Comparison of ENCODE assay signal across 9 mouse cellular contexts in genomic region chr5:106575098-106575497, GRCm38 (mm10). TPM values are rescaled to one million over a fixed set of nuclear protein-coding genes. Genes with fewer than 3 reads are reported as not detected.
DNase-seq lines count a peak whose midpoint lies in the region; ATAC-seq and TF ChIP-seq lines count a peak whose summit lies in the region.
"Had no signal": no experiment of that assay in that cellular context is flagged by ENCODE, and none has a peak within 500 bp of the region (broad histone marks: within the 10 kb centered on the region; RNA-seq: fewer than 3 reads in every experiment).

No protein-coding gene starts in this region.

- 23% methylated on average over 4 of the region's 4 CpGs for WGBS in lung, embryonic 14.5 days
- WGBS in limb, embryonic 10.5 days = 15% methylated on average over 4 of the region's 4 CpGs
- 18% methylated on average over 4 of the region's 4 CpGs for WGBS in neural tube, embryonic 15.5 days

- peak overlapping the region; percentile 98 for H3K4me2 ChIP-seq in lung, embryonic 14.5 days
- peak overlapping the region; percentile 98 for H3K4me2 ChIP-seq in neural tube, embryonic 15.5 days

- peak; percentile 42 for ATAC-seq in lung, embryonic 14.5 days (ENCODE audit: insufficient read depth)
- ATAC-seq in neural tube, embryonic 15.5 days (ENCODE audit: low FRiP score) = 0 out of 2 replicates have a peak, but pooled peaks have one; percentile 8

- no peak for TF ChIP-seq CTCF in lung, embryonic 14.5 days (IDR thresholded peaks at IDR 0.05; ENCODE audit: low read depth)

- H3K27me3 ChIP-seq in lung, embryonic 14.5 days (ENCODE audit: insufficient read depth, low read length) = peaks cover 12% of the 10 kb centered on the region; the same call in 1 of the 2 replicates
- peaks cover 74% of the 10 kb centered on the region for H3K27me3 ChIP-seq in limb, embryonic 10.5 days (ENCODE audit: low read depth, poor library complexity, severe bottlenecking)
- peaks cover 62% of the 10 kb centered on the region for H3K27me3 ChIP-seq in neural tube, embryonic 15.5 days (replicated peaks)

- H3K36me3 ChIP-seq in lung, embryonic 14.5 days (ENCODE audit: insufficient read depth) = no peaks in the 10 kb centered on the region
- no peaks in the 10 kb centered on the region for H3K36me3 ChIP-seq in limb, embryonic 10.5 days
- no peaks in the 10 kb centered on the region for H3K36me3 ChIP-seq in neural tube, embryonic 15.5 days

- H3K4me1 ChIP-seq in lung, embryonic 14.5 days (ENCODE audit: insufficient read depth) = no peaks in the 10 kb centered on the region
- peaks cover 12% of the 10 kb centered on the region for H3K4me1 ChIP-seq in limb, embryonic 10.5 days
- H3K4me1 ChIP-seq in neural tube, embryonic 15.5 days = peaks cover 14% of the 10 kb centered on the region

- H3K4me3 ChIP-seq in lung, embryonic 14.5 days (ENCODE audit: low read depth, low read length) = peak overlapping the region; percentile 51; the same call in 1 of the 2 replicates
- H3K4me3 ChIP-seq in limb, embryonic 10.5 days = 0 out of 2 replicates have a peak overlapping the region, but pooled peaks have one; percentile 71
- H3K4me3 ChIP-seq in neural tube, embryonic 15.5 days (replicated peaks) = peak overlapping the region; percentile 58

- no peak overlapping the region for H3K9ac ChIP-seq in lung, embryonic 14.5 days
- H3K9ac ChIP-seq in neural tube, embryonic 15.5 days (replicated peaks) = no peak overlapping the region

- no peak overlapping the region for H3K27ac ChIP-seq in lung, embryonic 14.5 days (ENCODE audit: low read depth)
- H3K27ac ChIP-seq in limb, embryonic 10.5 days = no peak overlapping the region
- no peak overlapping the region for H3K27ac ChIP-seq in neural tube, embryonic 15.5 days (replicated peaks)

- no peaks in the 10 kb centered on the region for H3K9me3 ChIP-seq in lung, embryonic 14.5 days (ENCODE audit: low read depth, low read length)
- no peaks in the 10 kb centered on the region for H3K9me3 ChIP-seq in limb, embryonic 10.5 days (replicated peaks)
- H3K9me3 ChIP-seq in neural tube, embryonic 15.5 days (replicated peaks) = no peaks in the 10 kb centered on the region

- DNase-seq in cerebellum, adult 11 months = peak; percentile 12
- DNase-seq in cerebellum, adult 8-10 months = no peak
- DNase-seq in lung, embryonic 14.5 days = no peak
- DNase-seq in lung, postnatal 10 days = no peak
- DNase-seq in limb, embryonic 10.5 days (ENCODE audit: low spot score) = no peak
- no peak for DNase-seq in spleen, adult 12 weeks (ENCODE audit: low spot score)
- no peak for DNase-seq in thymus, postnatal 14 days

RNA-seq across cellular contexts. Expression of gene Gm17304, which starts 33.8 kb away (rescaled TPM):
- polyA plus RNA-seq in lung, embryonic 14.5 days (2014; fragmentation: Nextera tagmentation; extraction: Ambion mirVana) = not detected in 2 replicates
- not detected in 2 replicates for polyA plus RNA-seq in limb, embryonic 10.5 days (2016; fragmentation: Nextera tagmentation; extraction: Ambion mirVana)
- not detected in 2 replicates for polyA plus RNA-seq in neural tube, embryonic 15.5 days (2015; fragmentation: Nextera tagmentation; extraction: Ambion mirVana)
- polyA plus RNA-seq: large intestine, adult 2 months had no signal
